Mouse (Mus musculus) cerebellum, adult 2 months (tissue): ENCODE results near the gene Arl15. TPM values are rescaled to one million over a fixed set of nuclear protein-coding genes. Genes with fewer than 3 reads are reported as not detected.

Source experiments
- DNase-seq, 2 experiments: peaks; one replicate each; pipeline ENCODE4 v3.0.0; 2021
- H3K27ac ChIP-seq: fragments of 200-500 bp; 2 replicates; pipeline ENCODE4 v1.5.1; 2012; ENCODE audit warnings: low read length, control low read depth, inconsistent platforms; ENCODE audit not compliant: insufficient read depth
- H3K27me3 ChIP-seq: fragments of 200-500 bp; 2 replicates; pipeline ENCODE4 v1.6.1; 2012; ENCODE audit warnings: inconsistent platforms, mild to moderate bottlenecking, low read length, moderate library complexity; ENCODE audit not compliant: control insufficient read depth, insufficient read depth
- H3K4me1 ChIP-seq: fragments of 200-500 bp; 2 replicates; pipeline ENCODE4 v1.6.1; 2011; ENCODE audit warnings: low read length; ENCODE audit not compliant: control insufficient read depth, insufficient read depth
- H3K4me3 ChIP-seq: fragments of 200-500 bp; replicated peaks from 2 replicates; pipeline ENCODE3; 2011; ENCODE audit warnings: mild to moderate bottlenecking, low read depth, low read length, control low read depth; ENCODE audit not compliant: insufficient read depth
- CTCF ChIP-seq: fragments of 200-500 bp; IDR thresholded peaks from 2 replicates; pipeline ENCODE4 v1.5.1; 2011; ENCODE audit warnings: low read depth, mild to moderate bottlenecking, control low read depth, low read length, moderate library complexity, borderline replicate concordance; ENCODE audit not compliant: insufficient read depth
- POLR2A ChIP-seq: fragments of 200-500 bp; IDR thresholded peaks from 2 replicates; pipeline ENCODE4 v1.6.1; 2011; ENCODE audit warnings: low read length, control low read depth, borderline replicate concordance; ENCODE audit not compliant: insufficient read depth
- WGBS: fragments of 180-500 bp; shearing (Covaris S2); methylation state at CpG from one replicate; pipeline ENCODE4 v1.1.7; 2018; 5-methylcytosine and 5-hydroxymethylcytosine counted together
- polyA plus RNA-seq: library from polyadenylated mRNA; depleted of rRNA; stranded (reverse); fragments of >200 nt; gene quantifications from 2 replicates; pipeline ENCODE4 v1.2.3, GENCODE M21; 2012

Arl15 gene
- polyA plus RNA-seq, 1 experiment, result 10.3 TPM

- Histone ChIP-seq H3K4me1 (no peaks in the 10 kb centered on the region; the same call in 1 of the 2 replicates), H3K27ac (no peak overlapping the region), H3K4me3 (no peak overlapping the region), H3K27me3 (no peaks in the 10 kb centered on the region)
- 86% methylated on average over 7 of the region's 7 CpGs for WGBS
- TF ChIP-seq POLR2A, result no peak
- no peak for TF ChIP-seq CTCF
- DNase-seq, result no peak
Observed at GRCm38 (mm10) chr13:113940151-113940550, 145.8 kb downstream of the Arl15 start.

GRCm38 (mm10) chr13:113941943-113942342, 147.6 kb downstream of the Arl15 start:
- Histone ChIP-seq H3K4me1 (no peaks in the 10 kb centered on the region; the same call in 1 of the 2 replicates), H3K27ac (no peak overlapping the region), H3K27me3 (no peaks in the 10 kb centered on the region), H3K4me3 (no peak overlapping the region)
- TF ChIP-seq CTCF (no peak), POLR2A (no peak)
- DNase-seq, result no peak
- WGBS, result 85% methylated on average over 3 of the region's 3 CpGs

- no peak overlapping the region for H3K27ac ChIP-seq
- H3K4me1 ChIP-seq, result no peaks in the 10 kb centered on the region
- no peak for DNase-seq
- H3K27me3 ChIP-seq, result no peaks in the 10 kb centered on the region
- 38% methylated on average over 4 of the region's 4 CpGs for WGBS
- no peak overlapping the region for H3K4me3 ChIP-seq
- no peak for TF ChIP-seq CTCF
- no peak for TF ChIP-seq POLR2A
Observed at GRCm38 (mm10) chr13:113947546-113947945, 153.2 kb downstream of the Arl15 start.

- no peak for DNase-seq
- no peaks in the 10 kb centered on the region; the same call in 1 of the 2 replicates for H3K27me3 ChIP-seq
- WGBS, result 72% methylated on average over 5 of the region's 5 CpGs
- no peak overlapping the region for H3K4me3 ChIP-seq
- TF ChIP-seq POLR2A, result no peak
- no peak for TF ChIP-seq CTCF
- no peak overlapping the region for H3K27ac ChIP-seq
- H3K4me1 ChIP-seq, result no peaks in the 10 kb centered on the region
Observed at GRCm38 (mm10) chr13:113949708-113950107, 155.4 kb downstream of the Arl15 start.

- no peaks in the 10 kb centered on the region; the same call in 1 of the 2 replicates for H3K27me3 ChIP-seq
- 86% methylated on average over 6 of the region's 6 CpGs for WGBS
- H3K4me1 ChIP-seq, result no peaks in the 10 kb centered on the region
- no peak for TF ChIP-seq POLR2A
- TF ChIP-seq CTCF, result no peak
- DNase-seq, result no peak
- H3K27ac ChIP-seq, result no peak overlapping the region
- H3K4me3 ChIP-seq, result no peak overlapping the region
Observed at GRCm38 (mm10) chr13:113950131-113950530, 155.8 kb downstream of the Arl15 start.

DNA sequence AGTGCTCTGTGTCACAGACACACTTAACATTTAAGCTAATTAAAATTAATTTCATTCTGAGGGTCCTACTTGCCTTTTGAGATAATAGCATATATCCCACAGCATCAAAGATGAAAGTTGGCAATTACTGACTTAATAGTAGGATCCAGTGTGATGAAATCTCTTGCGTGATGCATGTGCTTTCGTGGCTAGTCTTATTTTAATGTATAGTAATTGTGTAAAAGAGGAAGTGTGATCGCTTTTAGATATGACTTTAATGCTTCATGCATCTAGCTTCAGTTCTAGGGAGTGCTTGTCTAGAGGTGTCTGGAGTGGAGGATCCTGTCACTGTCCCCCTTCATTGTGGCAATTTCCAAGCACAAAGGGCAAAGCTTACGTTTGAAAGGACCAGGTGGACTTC, 163.1 kb downstream of the Arl15 start:
- TF ChIP-seq CTCF, result no peak
- TF ChIP-seq POLR2A, result no peak
- H3K4me1 ChIP-seq, result no peaks in the 10 kb centered on the region
- H3K4me3 ChIP-seq, result no peak overlapping the region
- no peaks in the 10 kb centered on the region; the same call in 1 of the 2 replicates for H3K27me3 ChIP-seq
- DNase-seq, result no peak
- 98% methylated on average over 4 of the region's 4 CpGs for WGBS
- no peak overlapping the region for H3K27ac ChIP-seq

- Histone ChIP-seq H3K4me1 (no peaks in the 10 kb centered on the region), H3K4me3 (no peak overlapping the region), H3K27me3 (no peaks in the 10 kb centered on the region), H3K27ac (no peak overlapping the region)
- WGBS, result 55% methylated on average over 9 of the region's 9 CpGs
- no peak for DNase-seq
- no peak for TF ChIP-seq CTCF
- no peak for TF ChIP-seq POLR2A
Observed at GRCm38 (mm10) chr13:113964945-113965344, 170.6 kb downstream of the Arl15 start.

DNA sequence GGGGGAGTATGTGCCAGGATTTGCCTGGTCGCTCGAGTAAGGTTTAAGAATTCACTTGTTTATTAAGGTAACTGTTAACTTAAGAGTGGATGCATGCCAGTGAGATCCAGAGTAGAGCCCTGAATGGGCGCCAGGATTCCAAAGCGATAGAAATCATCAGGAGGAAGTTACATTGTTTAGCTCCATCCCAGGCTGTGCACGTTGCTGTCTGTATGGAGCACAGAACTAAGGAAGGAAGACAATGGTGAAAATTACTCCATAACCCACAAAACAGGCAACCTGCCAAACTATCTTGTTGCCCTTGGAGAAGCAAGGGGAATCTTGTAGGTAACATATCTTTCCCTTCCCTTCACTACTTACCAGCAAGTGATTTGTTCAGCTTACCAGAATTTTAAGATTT, 176.4 kb downstream of the Arl15 start:
- TF ChIP-seq CTCF, result no peak
- Histone ChIP-seq H3K4me1 (no peaks in the 10 kb centered on the region), H3K27ac (no peak overlapping the region), H3K4me3 (no peak overlapping the region), H3K27me3 (no peaks in the 10 kb centered on the region)
- no peak for DNase-seq
- WGBS, result 40% methylated on average over 5 of the region's 5 CpGs

GRCm38 (mm10) chr13:113972401-113972800, 178.1 kb downstream of the Arl15 start:
- H3K27me3 ChIP-seq, result no peaks in the 10 kb centered on the region
- no peaks in the 10 kb centered on the region for H3K4me1 ChIP-seq
- WGBS, result 95% methylated on average over 7 of the region's 7 CpGs
- DNase-seq, result no peak
- no peak overlapping the region for H3K27ac ChIP-seq
- TF ChIP-seq POLR2A (no peak), CTCF (no peak)
- H3K4me3 ChIP-seq, result no peak overlapping the region
